Mouse (Mus musculus) E14TG2a.4 (cell line): Measurements from ENCODE around the gene Acaa1a.
"Not testable (repeated sequence)": the region's sequence is repeated elsewhere in the genome, so short reads cannot be mapped to it uniquely, and the experiment has no call there.

Experiments used
- H3K27me3 ChIP-seq: 2 replicates; pipeline ENCODE4 v1.6.1; 2014; ENCODE audit warnings: low read length, control low read depth; ENCODE audit not compliant: insufficient read depth
- H3K36me3 ChIP-seq: 2 replicates; pipeline ENCODE4 v1.6.1; 2014; ENCODE audit warnings: low read length, control low read depth; ENCODE audit not compliant: insufficient read depth
- H3K4me1 ChIP-seq: replicated peaks from 2 replicates; pipeline ENCODE4 v1.6.1; 2014; ENCODE audit warnings: low read depth, low read length, control low read depth
- H3K4me3 ChIP-seq: replicated peaks from 2 replicates; pipeline ENCODE4 v1.5.1; 2014; ENCODE audit warnings: mild to moderate bottlenecking, low read length
- H3K9me3 ChIP-seq: 2 replicates; pipeline ENCODE4 v1.6.1; 2014; ENCODE audit warnings: low read length, control low read depth
- CTCF ChIP-seq: conservative IDR thresholded peaks from 2 replicates; pipeline ENCODE4 v1.5.1; 2014; ENCODE audit warnings: low read length
- NANOG ChIP-seq: IDR thresholded peaks from 2 replicates; pipeline ENCODE4 v1.6.1; 2014; ENCODE audit warnings: borderline replicate concordance, low read length, mixed read lengths
- POU5F1 ChIP-seq: IDR thresholded peaks from 2 replicates; pipeline ENCODE4 v1.6.1; 2014; ENCODE audit warnings: low read length, borderline replicate concordance

Acaa1a gene

GRCm38 (mm10) chr9:119361416-119361815, 21.9 kb downstream of the Acaa1a start:
- Histone ChIP-seq H3K27me3 (peaks cover 7% of the 10 kb centered on the region), H3K36me3 (peaks cover 52% of the 10 kb centered on the region), H3K4me1 (peaks cover 39% of the 10 kb centered on the region), H3K9me3 (no peaks in the 10 kb centered on the region), H3K4me3 (no peak overlapping the region)
- no peak; the same call in 1 of the 2 replicates for TF ChIP-seq NANOG
- no peak for TF ChIP-seq POU5F1
- TF ChIP-seq CTCF, result no peak

DNA sequence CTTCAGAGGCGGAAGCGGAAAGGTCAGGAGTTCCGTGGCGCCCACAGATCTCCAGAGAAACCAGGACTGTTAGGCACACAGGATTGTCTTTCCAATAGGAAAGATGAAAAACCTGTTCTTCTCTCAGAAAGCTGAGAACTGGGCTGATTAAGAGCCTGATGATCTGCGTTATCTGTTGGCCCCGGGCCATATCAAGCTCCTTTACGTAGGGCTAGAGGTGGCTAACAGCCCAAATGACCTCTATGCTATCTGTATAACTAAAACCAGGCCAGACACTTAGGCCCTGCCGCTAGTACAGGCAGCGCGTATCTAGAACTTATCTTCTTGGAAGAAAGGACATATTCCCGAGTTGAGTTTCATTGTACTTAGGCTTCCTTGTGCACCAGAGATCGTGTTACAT, 23.8 kb downstream of the Acaa1a start:
- Histone ChIP-seq H3K36me3 (peaks cover 68% of the 10 kb centered on the region), H3K4me1 (peaks cover 28% of the 10 kb centered on the region), H3K9me3 (no peaks in the 10 kb centered on the region), H3K27me3 (peaks cover 3% of the 10 kb centered on the region), H3K4me3 (no peak overlapping the region)
- TF ChIP-seq NANOG (no peak), POU5F1 (no peak), CTCF (no peak)

DNA sequence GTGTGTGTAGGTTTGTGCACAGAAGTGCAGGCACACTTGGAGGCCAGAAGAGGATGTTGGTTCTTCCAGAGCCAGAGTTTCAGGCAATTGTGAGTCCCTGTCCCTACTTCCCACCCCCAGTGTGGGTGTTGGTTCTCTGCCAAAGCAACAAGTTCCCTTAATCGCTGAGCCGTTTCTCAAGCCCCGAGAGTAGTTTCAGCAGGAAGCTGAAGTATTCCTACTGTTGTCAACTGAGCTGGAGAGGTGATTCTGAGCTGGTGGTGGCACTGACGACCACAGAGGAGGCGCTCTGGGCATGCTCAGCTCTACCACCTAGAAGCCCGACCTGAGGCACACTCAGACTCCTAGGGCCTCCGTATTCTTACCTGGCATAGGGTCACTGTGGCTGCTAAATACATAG, 25.8 kb downstream of the Acaa1a start, which contains the start of gene Slc22a14:
Slc22a14 (minus strand) TSS at position 270 of the 400 bp plus-strand sequence.
- no peak within 1 kb of the TSS for H3K4me3 ChIP-seq
- peaks cover 79% of the 10 kb centered on the region for H3K36me3 ChIP-seq
- TF ChIP-seq CTCF (no peak), POU5F1 (no peak), NANOG (no peak)
- H3K4me1 ChIP-seq, result peaks cover 26% of the 10 kb centered on the region
- H3K9me3 ChIP-seq, result no peaks in the 10 kb centered on the region
- H3K27me3 ChIP-seq, result no peaks in the 10 kb centered on the region

GRCm38 (mm10) chr9:119368367-119368766, 28.9 kb downstream of the Acaa1a start:
- no peaks in the 10 kb centered on the region for H3K4me1 ChIP-seq
- no peak overlapping the region for H3K4me3 ChIP-seq
- H3K36me3 ChIP-seq, result peaks cover 61% of the 10 kb centered on the region
- no peaks in the 10 kb centered on the region for H3K9me3 ChIP-seq
- no peaks in the 10 kb centered on the region for H3K27me3 ChIP-seq
- TF ChIP-seq CTCF, result no peak
- no peak for TF ChIP-seq NANOG
- TF ChIP-seq POU5F1, result no peak

DNA sequence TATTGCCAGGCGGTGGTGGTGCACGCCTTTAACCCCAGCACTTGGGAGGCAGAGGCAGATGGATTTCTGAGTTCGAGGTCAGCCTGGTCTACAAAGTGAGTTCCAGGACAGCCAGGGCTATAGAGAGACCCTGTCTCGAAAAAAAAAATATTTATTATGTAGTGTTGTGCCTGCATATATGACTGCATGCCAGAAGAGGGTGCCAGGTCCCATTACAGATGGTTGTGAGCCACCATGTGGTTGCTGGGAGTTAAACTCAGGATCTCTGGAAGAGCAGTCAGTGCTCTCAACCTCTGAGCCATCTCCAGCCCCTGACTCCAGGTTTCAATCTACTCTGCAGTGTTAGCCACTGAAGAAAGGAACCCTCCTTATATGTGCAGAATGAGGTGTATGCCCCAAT, 31.3 kb downstream of the Acaa1a start:
- not testable (repeated sequence) for H3K9me3 ChIP-seq, H3K4me3 ChIP-seq, H3K27me3 ChIP-seq
- Histone ChIP-seq H3K36me3 (peaks cover 46% of the 10 kb centered on the region), H3K4me1 (peaks cover 15% of the 10 kb centered on the region)

- TF ChIP-seq CTCF, result no peak
- no peak for TF ChIP-seq POU5F1
- no peak for TF ChIP-seq NANOG
- Histone ChIP-seq H3K36me3 (peaks cover 46% of the 10 kb centered on the region), H3K27me3 (no peaks in the 10 kb centered on the region), H3K4me3 (no peak overlapping the region), H3K9me3 (no peaks in the 10 kb centered on the region), H3K4me1 (peaks cover 20% of the 10 kb centered on the region)
Measured at GRCm38 (mm10) chr9:119371251-119371650, 31.8 kb downstream of the Acaa1a start.

GRCm38 (mm10) chr9:119375008-119375407, 35.5 kb downstream of the Acaa1a start:
- Histone ChIP-seq H3K9me3 (no peaks in the 10 kb centered on the region), H3K4me1 (peaks cover 22% of the 10 kb centered on the region), H3K4me3 (no peak overlapping the region), H3K27me3 (no peaks in the 10 kb centered on the region), H3K36me3 (peaks cover 37% of the 10 kb centered on the region)
- TF ChIP-seq NANOG (no peak), POU5F1 (no peak), CTCF (no peak)

DNA sequence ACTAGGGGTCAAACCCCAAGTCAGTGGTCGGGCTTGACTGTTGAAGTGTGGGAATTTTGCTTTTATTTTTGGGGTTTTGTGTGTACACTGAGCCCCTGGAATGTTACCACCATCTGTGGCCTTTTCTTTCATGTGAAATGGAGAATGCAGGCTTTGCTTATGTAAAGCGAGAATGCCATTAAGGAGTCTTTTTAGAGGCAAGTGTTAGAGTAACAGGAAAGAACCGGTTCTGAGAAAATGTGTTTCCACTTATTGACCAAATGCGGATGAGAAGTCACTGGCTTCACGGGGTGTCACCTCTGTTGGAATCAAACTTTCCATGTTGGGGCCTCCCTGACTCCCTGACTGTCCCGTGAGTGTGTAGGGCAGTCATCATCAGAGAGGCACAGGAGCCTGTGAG, 36.1 kb downstream of the Acaa1a start:
- TF ChIP-seq CTCF (no peak), NANOG (peak; percentile 22; the same call in 1 of the 2 replicates), POU5F1 (no peak)
- peaks cover 22% of the 10 kb centered on the region for H3K4me1 ChIP-seq
- H3K9me3 ChIP-seq, result no peaks in the 10 kb centered on the region
- H3K27me3 ChIP-seq, result no peaks in the 10 kb centered on the region
- peaks cover 39% of the 10 kb centered on the region for H3K36me3 ChIP-seq
- no peak overlapping the region for H3K4me3 ChIP-seq

GRCm38 (mm10) chr9:119378231-119378630, 38.8 kb downstream of the Acaa1a start:
- Histone ChIP-seq H3K36me3 (peaks cover 58% of the 10 kb centered on the region), H3K27me3 (no peaks in the 10 kb centered on the region), H3K4me1 (peaks cover 28% of the 10 kb centered on the region), H3K4me3 (no peak overlapping the region), H3K9me3 (no peaks in the 10 kb centered on the region)
- no peak for TF ChIP-seq CTCF

- Histone ChIP-seq H3K36me3 (peaks cover 75% of the 10 kb centered on the region), H3K4me1 (peaks cover 6% of the 10 kb centered on the region), H3K9me3 (peaks cover 7% of the 10 kb centered on the region; the same call in 1 of the 2 replicates), H3K27me3 (no peaks in the 10 kb centered on the region), H3K4me3 (no peak overlapping the region)
- no peak for TF ChIP-seq POU5F1
- TF ChIP-seq NANOG, result no peak
- no peak for TF ChIP-seq CTCF
Measured at GRCm38 (mm10) chr9:119382603-119383002, 43.1 kb downstream of the Acaa1a start.
